Mouse (Mus musculus): ENCODE data around the gene Etl4. TPM values are rescaled to one million over a fixed set of nuclear protein-coding genes. Genes with fewer than 3 reads are reported as not detected.

Etl4 gene
- polyA plus RNA-seq, 2 experiments = 38.3 to 44.9 TPM

GRCm38 (mm10) chr2:20583032-20583431 is 673.5 kb downstream of the Etl4 start:
- no peaks in the 10 kb centered on the region for H3K27me3 ChIP-seq (ENCODE audit: control insufficient read depth, insufficient read depth, low read length)
- H3K36me3 ChIP-seq (ENCODE audit: control insufficient read depth, insufficient read depth, low read length) = no peaks in the 10 kb centered on the region
- DNase-seq (ENCODE audit: low spot score) = no peak
- no peak overlapping the region for H3K27ac ChIP-seq (replicated peaks; ENCODE audit: low read depth, low read length)
- ATAC-seq (ENCODE audit: low FRiP score, low read depth) = no peak
- H3K4me1 ChIP-seq (ENCODE audit: control insufficient read depth, insufficient read depth, low read length) = no peaks in the 10 kb centered on the region
- H3K9me3 ChIP-seq (ENCODE audit: control insufficient read depth, low read length) = peaks cover 3% of the 10 kb centered on the region; the same call in 1 of the 2 replicates
- TF ChIP-seq POLR2A (IDR thresholded peaks at IDR 0.05; ENCODE audit: borderline replicate concordance, extremely low read depth, insufficient read depth, insufficient read length) = no peak
- no peak overlapping the region for H3K4me3 ChIP-seq (replicated peaks; ENCODE audit: low read length)
- H3K4me2 ChIP-seq (replicated peaks; ENCODE audit: low read depth, low read length, severe bottlenecking) = no peak overlapping the region
- H3K9ac ChIP-seq (ENCODE audit: low read depth, low read length, severe bottlenecking) = no peak overlapping the region

- TF ChIP-seq POLR2A (IDR thresholded peaks at IDR 0.05; ENCODE audit: borderline replicate concordance, extremely low read depth, insufficient read depth, insufficient read length) = no peak
- Histone ChIP-seq H3K4me2 (replicated peaks; ENCODE audit: low read depth, low read length, severe bottlenecking) (no peak overlapping the region), H3K4me3 (replicated peaks; ENCODE audit: low read length) (no peak overlapping the region), H3K9ac (ENCODE audit: low read depth, low read length, severe bottlenecking) (no peak overlapping the region), H3K9me3 (ENCODE audit: control insufficient read depth, low read length) (peaks cover 3% of the 10 kb centered on the region; the same call in 1 of the 2 replicates), H3K27ac (replicated peaks; ENCODE audit: low read depth, low read length) (no peak overlapping the region), H3K27me3 (ENCODE audit: control insufficient read depth, insufficient read depth, low read length) (no peaks in the 10 kb centered on the region), H3K36me3 (ENCODE audit: control insufficient read depth, insufficient read depth, low read length) (no peaks in the 10 kb centered on the region), H3K4me1 (ENCODE audit: control insufficient read depth, insufficient read depth, low read length) (no peaks in the 10 kb centered on the region)
- WGBS = 83% methylated on average over 6 of the region's 6 CpGs
- DNase-seq (ENCODE audit: low spot score) = no peak
- ATAC-seq (ENCODE audit: low FRiP score, low read depth) = no peak
Observed at GRCm38 (mm10) chr2:20583562-20584153, 674.1 kb downstream of the Etl4 start.

- no peak for ATAC-seq (ENCODE audit: low FRiP score, low read depth)
- Histone ChIP-seq H3K36me3 (ENCODE audit: control insufficient read depth, insufficient read depth, low read length) (no peaks in the 10 kb centered on the region), H3K27ac (replicated peaks; ENCODE audit: low read depth, low read length) (no peak overlapping the region), H3K4me1 (ENCODE audit: control insufficient read depth, insufficient read depth, low read length) (no peaks in the 10 kb centered on the region), H3K9ac (ENCODE audit: low read depth, low read length, severe bottlenecking) (no peak overlapping the region), H3K4me3 (replicated peaks; ENCODE audit: low read length) (no peak overlapping the region), H3K9me3 (ENCODE audit: control insufficient read depth, low read length) (peaks cover 3% of the 10 kb centered on the region; the same call in 1 of the 2 replicates), H3K4me2 (replicated peaks; ENCODE audit: low read depth, low read length, severe bottlenecking) (no peak overlapping the region), H3K27me3 (ENCODE audit: control insufficient read depth, insufficient read depth, low read length) (no peaks in the 10 kb centered on the region)
- DNase-seq (ENCODE audit: low spot score) = no peak
- no peak for TF ChIP-seq POLR2A (IDR thresholded peaks at IDR 0.05; ENCODE audit: borderline replicate concordance, extremely low read depth, insufficient read depth, insufficient read length)
- WGBS = 89% methylated on average over 2 of the region's 2 CpGs
Observed at GRCm38 (mm10) chr2:20587913-20588312, 678.3 kb downstream of the Etl4 start.

- Histone ChIP-seq H3K36me3 (ENCODE audit: control insufficient read depth, insufficient read depth, low read length) (no peaks in the 10 kb centered on the region), H3K9me3 (ENCODE audit: control insufficient read depth, low read length) (peaks cover 3% of the 10 kb centered on the region; the same call in 1 of the 2 replicates), H3K4me3 (replicated peaks; ENCODE audit: low read length) (no peak overlapping the region), H3K27ac (replicated peaks; ENCODE audit: low read depth, low read length) (no peak overlapping the region), H3K4me1 (ENCODE audit: control insufficient read depth, insufficient read depth, low read length) (no peaks in the 10 kb centered on the region), H3K4me2 (replicated peaks; ENCODE audit: low read depth, low read length, severe bottlenecking) (no peak overlapping the region), H3K9ac (ENCODE audit: low read depth, low read length, severe bottlenecking) (no peak overlapping the region), H3K27me3 (ENCODE audit: control insufficient read depth, insufficient read depth, low read length) (no peaks in the 10 kb centered on the region)
- TF ChIP-seq POLR2A (IDR thresholded peaks at IDR 0.05; ENCODE audit: borderline replicate concordance, extremely low read depth, insufficient read depth, insufficient read length) = no peak
- ATAC-seq (ENCODE audit: low FRiP score, low read depth) = no peak
- DNase-seq (ENCODE audit: low spot score) = no peak
Observed at GRCm38 (mm10) chr2:20588631-20589030, 679.1 kb downstream of the Etl4 start.

GRCm38 (mm10) chr2:20594129-20594528 is 684.5 kb downstream of the Etl4 start:
- H3K9me3 ChIP-seq (ENCODE audit: control insufficient read depth, low read length) = no peaks in the 10 kb centered on the region
- H3K36me3 ChIP-seq (ENCODE audit: control insufficient read depth, insufficient read depth, low read length) = no peaks in the 10 kb centered on the region
- TF ChIP-seq POLR2A (IDR thresholded peaks at IDR 0.05; ENCODE audit: borderline replicate concordance, extremely low read depth, insufficient read depth, insufficient read length) = no peak
- H3K4me1 ChIP-seq (ENCODE audit: control insufficient read depth, insufficient read depth, low read length) = no peaks in the 10 kb centered on the region
- H3K9ac ChIP-seq (ENCODE audit: low read depth, low read length, severe bottlenecking) = no peak overlapping the region
- H3K4me3 ChIP-seq (replicated peaks; ENCODE audit: low read length) = no peak overlapping the region
- no peak for DNase-seq (ENCODE audit: low spot score)
- WGBS = 76% methylated on average over 2 of the region's 2 CpGs
- ATAC-seq (ENCODE audit: low FRiP score, low read depth) = no peak
- H3K4me2 ChIP-seq (replicated peaks; ENCODE audit: low read depth, low read length, severe bottlenecking) = no peak overlapping the region
- H3K27me3 ChIP-seq (ENCODE audit: control insufficient read depth, insufficient read depth, low read length) = no peaks in the 10 kb centered on the region
- H3K27ac ChIP-seq (replicated peaks; ENCODE audit: low read depth, low read length) = no peak overlapping the region

Measured in limb, embryonic 14.5 days (tissue).